Comparison of ENCODE assay signal across 9 mouse cellular contexts in genomic region chr16:45110498-45110897, GRCm38 (mm10). TPM values are rescaled to one million over a fixed set of nuclear protein-coding genes. Genes with fewer than 3 reads are reported as not detected.
A peak's percentile ranks its signal among the peaks of the same experiment; 100 is the strongest.
DNase-seq lines count a peak whose midpoint lies in the region; ATAC-seq lines count a peak whose summit lies in the region.
"Had no signal": no experiment of that assay in that cellular context is flagged by ENCODE, and none has a peak within 500 bp of the region (broad histone marks: within the 10 kb centered on the region; RNA-seq: fewer than 3 reads in every experiment).

No protein-coding gene starts in this region.

- H3K4me2 ChIP-seq in hindbrain, embryonic 12.5 days (replicated peaks), result no peak overlapping the region
- no peak overlapping the region for H3K4me2 ChIP-seq in midbrain, embryonic 15.5 days

- no peak overlapping the region for H3K4me3 ChIP-seq in hindbrain, embryonic 12.5 days
- H3K4me3 ChIP-seq in midbrain, embryonic 15.5 days, result no peak overlapping the region

- no peak overlapping the region for H3K27ac ChIP-seq in hindbrain, embryonic 12.5 days
- H3K27ac ChIP-seq in midbrain, embryonic 15.5 days, result no peak overlapping the region

- 47% methylated on average over 4 of the region's 4 CpGs for WGBS in hindbrain, embryonic 12.5 days
- 86% methylated on average over 4 of the region's 4 CpGs for WGBS in midbrain, embryonic 15.5 days

- no peak overlapping the region for H3K9ac ChIP-seq in hindbrain, embryonic 12.5 days
- H3K9ac ChIP-seq in midbrain, embryonic 15.5 days, result no peak overlapping the region

- H3K9me3 ChIP-seq in hindbrain, embryonic 12.5 days (replicated peaks), result no peaks in the 10 kb centered on the region
- no peaks in the 10 kb centered on the region for H3K9me3 ChIP-seq in midbrain, embryonic 15.5 days

- no peaks in the 10 kb centered on the region for H3K36me3 ChIP-seq in hindbrain, embryonic 12.5 days
- no peaks in the 10 kb centered on the region for H3K36me3 ChIP-seq in midbrain, embryonic 15.5 days (replicated peaks)

- ATAC-seq in hindbrain, embryonic 12.5 days (ENCODE audit: low FRiP score), result no peak
- ATAC-seq in midbrain, embryonic 15.5 days (replicated peaks), result no peak

- peak; percentile 84 for DNase-seq in 3134 (ENCODE audit: extremely low read depth, insufficient read length, low spot score)
- peak; percentile 86 for DNase-seq in adrenal gland, adult 2 months
- DNase-seq in heart, adult 9 months (ENCODE audit: low spot score in 2 of 2), result peak; percentile 70 to 77
- peak; percentile 50 to 65 for DNase-seq in kidney, postnatal 36 days
- no peak for DNase-seq in thymus, postnatal 10 days (ENCODE audit: low spot score in 2 of 2)
- no peak for DNase-seq in cerebellum, adult 11-12 months
- DNase-seq: layer of hippocampus, adult 9-11 months had no signal

- H3K4me1 ChIP-seq in hindbrain, embryonic 12.5 days, result no peaks in the 10 kb centered on the region
- H3K4me1 ChIP-seq in midbrain, embryonic 15.5 days, result no peaks in the 10 kb centered on the region

- no peaks in the 10 kb centered on the region for H3K27me3 ChIP-seq in hindbrain, embryonic 12.5 days
- no peaks in the 10 kb centered on the region for H3K27me3 ChIP-seq in midbrain, embryonic 15.5 days (replicated peaks)

RNA-seq across cellular contexts. Expression of gene Ccdc80, which starts 17.3 kb away (rescaled TPM):
- total RNA-seq in adrenal gland, adult 2 months (2021), result 10 to 100 TPM; 40.7 to 53.4 TPM
- 19.2 and 19.8 TPM in 2 replicates for polyA plus RNA-seq in adrenal gland, adult 2 months (2012; rRNA removed)
- 28.3 and 35.3 TPM in 2 replicates for polyA plus RNA-seq in hindbrain, embryonic 12.5 days (2016; fragmentation: Nextera tagmentation; extraction: Ambion mirVana)
- 7.0 and 7.8 TPM in 2 replicates for polyA plus RNA-seq in midbrain, embryonic 15.5 days (2015; fragmentation: Nextera tagmentation; extraction: Ambion mirVana)

RNA-seq across cellular contexts. Expression of gene Slc35a5, which starts 48.0 kb away (rescaled TPM):
- 10 to 100 TPM; 29.4 to 35.2 TPM for total RNA-seq in adrenal gland, adult 2 months (2021)
- polyA plus RNA-seq in adrenal gland, adult 2 months (2012; rRNA removed), result 4.7 and 5.7 TPM in 2 replicates
- polyA plus RNA-seq in hindbrain, embryonic 12.5 days (2016; fragmentation: Nextera tagmentation; extraction: Ambion mirVana), result 24.9 and 25.4 TPM in 2 replicates
- 34.6 and 37.8 TPM in 2 replicates for polyA plus RNA-seq in midbrain, embryonic 15.5 days (2015; fragmentation: Nextera tagmentation; extraction: Ambion mirVana)

RNA-seq across cellular contexts. Expression of gene Atg3, which starts 48.1 kb away (rescaled TPM):
- 10 to 100 TPM; 52.5 to 62.2 TPM for total RNA-seq in adrenal gland, adult 2 months (2021)
- polyA plus RNA-seq in adrenal gland, adult 2 months (2012; rRNA removed), result 44.0 and 55.5 TPM in 2 replicates
- polyA plus RNA-seq in hindbrain, embryonic 12.5 days (2016; fragmentation: Nextera tagmentation; extraction: Ambion mirVana), result 42.3 and 44.6 TPM in 2 replicates
- 53.8 and 56.7 TPM in 2 replicates for polyA plus RNA-seq in midbrain, embryonic 15.5 days (2015; fragmentation: Nextera tagmentation; extraction: Ambion mirVana)

Comparison
In these comparisons a context has a peak if more than half of its experiments do, and no peak if none do; other contexts are left out.
1. DNase-seq: peak in 3134 (single experiment), adrenal gland, adult 2 months (single experiment), heart, adult 9 months (2 of 2) and kidney, postnatal 36 days (2 of 2); none in thymus, postnatal 10 days (0 of 2) and cerebellum, adult 11-12 months (single experiment).